Mouse (Mus musculus): ENCODE measurements around the gene Pdc. TPM values are rescaled to one million over a fixed set of nuclear protein-coding genes. Genes with fewer than 3 reads are reported as not detected.
A peak's percentile ranks its signal among the peaks of the same experiment; 100 is the strongest.
"Not testable (repeated sequence)": the region's sequence is repeated elsewhere in the genome, so short reads cannot be mapped to it uniquely, and the experiment has no call there.

Gene Pdc
- polyA plus RNA-seq (2015; fragmentation: Nextera tagmentation; extraction: Ambion mirVana): not detected in 2 replicates

DNA sequence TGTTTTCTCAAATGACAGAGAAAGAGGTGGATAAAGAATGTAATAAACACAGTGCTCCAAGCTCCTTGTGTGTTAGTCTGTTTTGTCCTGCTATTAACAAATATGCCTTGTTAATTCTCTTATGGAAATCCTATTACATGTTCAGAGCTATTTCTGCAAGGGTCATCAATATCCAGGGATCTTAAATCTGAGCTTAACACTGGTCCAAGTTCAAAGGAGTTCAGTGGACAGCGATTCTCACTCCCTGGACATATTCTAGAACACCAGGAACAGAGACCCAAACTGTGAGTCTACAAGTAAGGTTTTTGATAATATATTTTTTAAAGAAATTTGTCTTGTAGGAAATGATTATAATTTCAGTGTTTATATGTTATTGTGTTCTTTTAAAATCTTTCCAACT lies at the start of gene Pdc:
Gene Pdc, plus strand, starts transcription at position 213 of the 400 bp plus-strand sequence.
- H3K4me1 ChIP-seq (replicated peaks; ENCODE audit: insufficient read depth, low read length): no peaks in the 10 kb centered on the region
- no peak within 1 kb of the TSS for H3K4me2 ChIP-seq (ENCODE audit: low read length)
- H3K36me3 ChIP-seq (ENCODE audit: insufficient read depth, low read length): no peaks in the 10 kb centered on the region
- no peaks in the 10 kb centered on the region for H3K27me3 ChIP-seq (ENCODE audit: insufficient read depth, low read length)
- DNase-seq (ENCODE audit: low spot score): no peak
- 71% methylated on average over 1 of the region's 1 CpGs for WGBS
- no peaks in the 10 kb centered on the region for H3K9me3 ChIP-seq (replicated peaks; ENCODE audit: low read length)
- no peak within 1 kb of the TSS for H3K9ac ChIP-seq (ENCODE audit: low read depth, low read length)
- no peak within 1 kb of the TSS for H3K27ac ChIP-seq
- no peak within 1 kb of the TSS for H3K4me3 ChIP-seq (replicated peaks; ENCODE audit: low read depth, low read length)
- no peak for ATAC-seq (replicated peaks; ENCODE audit: low FRiP score, low read depth)
- TF ChIP-seq CTCF (IDR thresholded peaks at IDR 0.05; ENCODE audit: low read depth): no peak

DNA sequence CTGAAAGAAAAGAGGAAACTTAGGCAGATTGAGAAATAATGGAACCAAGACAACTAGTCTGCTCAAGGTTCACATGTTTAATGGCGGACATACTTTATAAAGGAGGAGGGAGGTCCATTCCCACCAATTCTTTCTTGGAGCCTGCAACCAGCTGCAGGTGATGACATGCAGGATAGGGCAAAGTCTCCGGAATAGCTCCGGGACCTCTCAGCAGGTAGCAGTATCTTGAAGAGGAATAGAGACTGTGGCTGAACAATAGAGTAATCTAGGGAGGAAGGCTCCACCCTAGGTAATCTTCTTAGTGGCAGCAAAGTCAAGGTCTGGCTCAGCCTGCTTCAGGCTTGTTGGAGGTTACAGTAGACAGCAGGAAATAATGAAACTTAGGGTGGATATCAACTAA lies 25.2 kb upstream of the Pdc start:
- H3K4me1 ChIP-seq (replicated peaks; ENCODE audit: insufficient read depth, low read length); H3K27ac ChIP-seq; H3K9me3 ChIP-seq (replicated peaks; ENCODE audit: low read length); H3K4me2 ChIP-seq (ENCODE audit: low read length); H3K9ac ChIP-seq (ENCODE audit: low read depth, low read length); H3K36me3 ChIP-seq (ENCODE audit: insufficient read depth, low read length); H3K27me3 ChIP-seq (ENCODE audit: insufficient read depth, low read length); H3K4me3 ChIP-seq (replicated peaks; ENCODE audit: low read depth, low read length); ATAC-seq (replicated peaks; ENCODE audit: low FRiP score, low read depth); DNase-seq (ENCODE audit: low spot score): not testable (repeated sequence)
- WGBS: 90% methylated on average over 3 of the region's 3 CpGs

DNA sequence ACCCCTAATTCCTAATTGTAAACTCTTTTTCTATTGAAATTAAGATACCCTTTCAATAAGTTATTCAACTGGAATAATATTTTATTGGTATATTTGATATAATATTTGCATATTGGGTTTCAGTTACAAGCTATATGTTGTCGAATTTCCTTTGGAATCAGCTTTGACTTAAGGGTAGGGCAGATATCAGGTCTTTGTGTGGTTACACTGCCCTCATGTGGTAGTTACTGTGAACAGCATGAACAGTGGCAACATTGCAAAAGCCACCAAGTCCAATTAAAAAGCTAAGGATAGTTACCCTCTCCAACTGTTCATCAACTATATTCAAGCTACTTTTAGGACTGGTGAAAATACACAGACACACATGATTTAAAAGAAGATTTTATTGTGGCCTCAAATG lies 11.6 kb upstream of the Pdc start:
- ATAC-seq (replicated peaks; ENCODE audit: low FRiP score, low read depth): no peak
- Histone ChIP-seq H3K4me2 (ENCODE audit: low read length) (no peak overlapping the region), H3K36me3 (ENCODE audit: insufficient read depth, low read length) (no peaks in the 10 kb centered on the region), H3K27me3 (ENCODE audit: insufficient read depth, low read length) (no peaks in the 10 kb centered on the region), H3K4me1 (replicated peaks; ENCODE audit: insufficient read depth, low read length) (no peaks in the 10 kb centered on the region), H3K27ac (no peak overlapping the region), H3K4me3 (replicated peaks; ENCODE audit: low read depth, low read length) (no peak overlapping the region), H3K9ac (ENCODE audit: low read depth, low read length) (no peak overlapping the region), H3K9me3 (replicated peaks; ENCODE audit: low read length) (no peaks in the 10 kb centered on the region)
- DNase-seq (ENCODE audit: low spot score): peak; percentile 44
- 54% methylated on average over 1 of the region's 1 CpGs for WGBS
- peak; percentile 81 for TF ChIP-seq CTCF (IDR thresholded peaks at IDR 0.05; ENCODE audit: low read depth)

DNA sequence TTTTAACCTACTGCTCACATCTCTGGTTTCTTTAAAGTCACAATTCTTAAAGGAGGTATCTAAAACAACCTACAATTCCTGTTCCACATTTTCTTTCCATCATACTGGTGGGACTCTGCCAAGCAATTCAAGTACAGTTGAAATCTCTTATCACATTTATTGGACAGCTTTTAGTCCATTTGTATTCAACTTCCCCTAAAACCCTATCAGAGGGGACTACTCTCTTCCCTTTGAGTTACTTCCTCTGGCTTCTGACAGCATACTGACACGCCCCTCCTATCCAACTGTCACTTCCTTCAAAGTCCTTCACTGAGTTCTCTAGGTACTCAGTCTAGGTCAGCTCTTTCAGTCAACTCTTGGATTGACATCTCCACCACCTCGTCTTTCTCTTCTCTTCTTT lies 15.9 kb downstream of the Pdc start:
- Histone ChIP-seq H3K27ac (no peak overlapping the region), H3K36me3 (ENCODE audit: insufficient read depth, low read length) (no peaks in the 10 kb centered on the region), H3K27me3 (ENCODE audit: insufficient read depth, low read length) (no peaks in the 10 kb centered on the region), H3K4me3 (replicated peaks; ENCODE audit: low read depth, low read length) (no peak overlapping the region), H3K4me1 (replicated peaks; ENCODE audit: insufficient read depth, low read length) (no peaks in the 10 kb centered on the region), H3K9ac (ENCODE audit: low read depth, low read length) (no peak overlapping the region), H3K9me3 (replicated peaks; ENCODE audit: low read length) (no peaks in the 10 kb centered on the region), H3K4me2 (ENCODE audit: low read length) (no peak overlapping the region)
- TF ChIP-seq CTCF (IDR thresholded peaks at IDR 0.05; ENCODE audit: low read depth): no peak
- ATAC-seq (replicated peaks; ENCODE audit: low FRiP score, low read depth) (no peak), DNase-seq (ENCODE audit: low spot score) (no peak)
- 71% methylated on average over 2 of the region's 2 CpGs for WGBS

DNA sequence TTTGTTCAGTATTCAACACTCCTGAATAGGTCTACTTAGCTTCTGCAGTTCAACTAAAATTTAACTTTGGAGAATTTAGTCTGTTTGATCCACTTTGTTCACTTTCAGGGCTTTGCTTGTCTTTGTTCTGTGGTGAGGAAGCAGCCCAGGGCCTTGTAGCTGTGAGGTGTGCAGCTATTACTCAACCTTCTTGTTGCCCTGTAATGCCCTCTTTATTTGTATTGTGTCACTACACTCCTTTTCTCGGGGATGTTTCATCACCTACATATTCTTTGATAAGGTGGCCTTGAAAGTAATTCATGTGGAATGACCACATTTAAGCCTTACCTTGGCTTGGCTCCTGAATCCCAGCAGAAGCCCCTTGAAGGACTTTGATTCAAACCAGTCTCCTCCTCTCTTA lies 41.6 kb downstream of the Pdc start:
- H3K4me2 ChIP-seq (ENCODE audit: low read length): no peak overlapping the region
- no peak overlapping the region for H3K9ac ChIP-seq (ENCODE audit: low read depth, low read length)
- H3K27ac ChIP-seq: no peak overlapping the region
- H3K36me3 ChIP-seq (ENCODE audit: insufficient read depth, low read length): peaks cover 15% of the 10 kb centered on the region
- no peak for TF ChIP-seq CTCF (IDR thresholded peaks at IDR 0.05; ENCODE audit: low read depth)
- H3K27me3 ChIP-seq (ENCODE audit: insufficient read depth, low read length): no peaks in the 10 kb centered on the region
- no peak overlapping the region for H3K4me3 ChIP-seq (replicated peaks; ENCODE audit: low read depth, low read length)
- H3K9me3 ChIP-seq (replicated peaks; ENCODE audit: low read length): no peaks in the 10 kb centered on the region
- 86% methylated on average over 1 of the region's 1 CpGs for WGBS
- no peaks in the 10 kb centered on the region for H3K4me1 ChIP-seq (replicated peaks; ENCODE audit: insufficient read depth, low read length)
- ATAC-seq (replicated peaks; ENCODE audit: low FRiP score, low read depth) (no peak), DNase-seq (ENCODE audit: low spot score) (no peak)

DNA sequence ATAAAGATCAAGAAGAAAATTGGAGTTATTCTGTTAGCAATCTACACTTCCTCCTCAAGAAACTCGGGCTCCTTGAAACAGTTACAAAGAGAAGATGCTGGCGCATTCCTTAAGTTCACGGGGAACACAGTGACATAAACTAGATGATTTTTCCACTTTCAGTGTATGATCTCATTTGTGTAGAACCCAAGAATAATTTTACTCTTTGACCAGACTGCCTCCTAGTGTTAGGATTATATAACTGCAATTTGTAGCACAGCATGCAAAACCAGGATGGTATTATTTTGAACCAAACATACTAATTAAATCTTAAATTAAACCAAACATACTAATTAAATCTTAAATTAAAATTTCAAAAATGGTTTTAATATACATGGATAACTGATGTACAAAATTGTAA lies 53.7 kb downstream of the Pdc start:
- Histone ChIP-seq H3K27ac (no peak overlapping the region), H3K36me3 (ENCODE audit: insufficient read depth, low read length) (0 out of 2 replicates have a peak, but pooled peaks cover 3% of the 10 kb centered on the region), H3K9ac (ENCODE audit: low read depth, low read length) (no peak overlapping the region), H3K4me3 (replicated peaks; ENCODE audit: low read depth, low read length) (no peak overlapping the region), H3K4me2 (ENCODE audit: low read length) (no peak overlapping the region), H3K9me3 (replicated peaks; ENCODE audit: low read length) (no peaks in the 10 kb centered on the region), H3K4me1 (replicated peaks; ENCODE audit: insufficient read depth, low read length) (no peaks in the 10 kb centered on the region), H3K27me3 (ENCODE audit: insufficient read depth, low read length) (no peaks in the 10 kb centered on the region)
- 90% methylated on average over 3 of the region's 3 CpGs for WGBS
- TF ChIP-seq CTCF (IDR thresholded peaks at IDR 0.05; ENCODE audit: low read depth): peak; percentile 59
- DNase-seq (ENCODE audit: low spot score) (peak; percentile 39), ATAC-seq (replicated peaks; ENCODE audit: low FRiP score, low read depth) (no peak)

DNA sequence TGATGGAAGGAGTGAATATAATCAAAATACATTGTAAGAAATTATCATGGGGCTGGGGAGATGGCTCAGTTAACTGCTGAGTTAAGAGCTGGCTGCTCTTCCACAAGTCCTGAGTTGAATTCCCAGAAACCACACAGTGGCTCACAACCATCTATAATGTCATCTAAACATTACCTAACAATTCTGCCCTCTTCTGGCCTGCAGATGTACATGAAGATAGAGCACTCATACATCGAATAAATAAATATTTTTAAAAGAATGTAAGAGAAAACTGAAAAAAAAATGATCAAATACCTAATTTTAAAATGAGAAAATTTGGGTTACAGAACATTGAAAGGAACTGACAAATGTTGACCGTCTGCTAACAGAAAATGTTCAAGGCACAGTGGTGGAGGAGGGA lies 55.0 kb downstream of the Pdc start:
- TF ChIP-seq CTCF (IDR thresholded peaks at IDR 0.05; ENCODE audit: low read depth): peak; percentile 20; the same call in 1 of the 2 replicates
- no peak for ATAC-seq (replicated peaks; ENCODE audit: low FRiP score, low read depth)
- no peaks in the 10 kb centered on the region for H3K9me3 ChIP-seq (replicated peaks; ENCODE audit: low read length)
- H3K27me3 ChIP-seq (ENCODE audit: insufficient read depth, low read length): no peaks in the 10 kb centered on the region
- WGBS: 86% methylated on average over 2 of the region's 2 CpGs
- H3K27ac ChIP-seq: no peak overlapping the region
- no peaks in the 10 kb centered on the region for H3K4me1 ChIP-seq (replicated peaks; ENCODE audit: insufficient read depth, low read length)
- H3K9ac ChIP-seq (ENCODE audit: low read depth, low read length): no peak overlapping the region
- H3K4me2 ChIP-seq (ENCODE audit: low read length): no peak overlapping the region
- H3K36me3 ChIP-seq (ENCODE audit: insufficient read depth, low read length): 0 out of 2 replicates have a peak, but pooled peaks cover 3% of the 10 kb centered on the region
- H3K4me3 ChIP-seq (replicated peaks; ENCODE audit: low read depth, low read length): no peak overlapping the region
- DNase-seq (ENCODE audit: low spot score): no peak

Other genes with a start within 250 kb of the Pdc start
- gene Ptgs2, start 219.4 kb upstream of the Pdc start, polyA plus RNA-seq (2015; fragmentation: Nextera tagmentation; extraction: Ambion mirVana): 1.5 and 1.8 TPM in 2 replicates
- 138 and 141 TPM in 2 replicates for gene Tpr, start 73.4 kb downstream of the Pdc start, polyA plus RNA-seq (2015; fragmentation: Nextera tagmentation; extraction: Ambion mirVana)
- gene Odr4, start 73.7 kb downstream of the Pdc start, polyA plus RNA-seq (2015; fragmentation: Nextera tagmentation; extraction: Ambion mirVana): 43.8 and 44.0 TPM in 2 replicates
- 0.30 and 0.33 TPM in 2 replicates for gene Prg4, start 146.7 kb downstream of the Pdc start, polyA plus RNA-seq (2015; fragmentation: Nextera tagmentation; extraction: Ambion mirVana)

All from kidney, postnatal 0 days (tissue).